Mouse (Mus musculus) hindbrain, embryonic 10.5 days (tissue): ENCODE results near the gene Ptgis. TPM values are rescaled to one million over a fixed set of nuclear protein-coding genes. Genes with fewer than 3 reads are reported as not detected.
A peak's percentile ranks its signal among the peaks of the same experiment; 100 is the strongest.

ENCODE experiments used
- DNase-seq: peaks from one replicate; pipeline ENCODE4 v3.0.0-alpha.2; 2017; ENCODE audit warnings: low spot score
- H3K27ac ChIP-seq: fragments of 300-500 bp; sonication (generic); 2 replicates; pipeline ENCODE4 v1.5.1; 2016; ENCODE audit warnings: mild to moderate bottlenecking, moderate library complexity
- H3K27me3 ChIP-seq: fragments of 300-500 bp; sonication (generic); 2 replicates; pipeline ENCODE4 v1.6.1; 2016; ENCODE audit warnings: mild to moderate bottlenecking; ENCODE audit not compliant: poor library complexity, insufficient read depth, severe bottlenecking
- H3K36me3 ChIP-seq: fragments of 300-500 bp; sonication (generic); 2 replicates; pipeline ENCODE4 v1.6.1; 2016; ENCODE audit warnings: mild to moderate bottlenecking, moderate library complexity
- H3K4me1 ChIP-seq: fragments of 300-500 bp; sonication (generic); replicated peaks from 2 replicates; pipeline ENCODE4 v1.6.1; 2016; ENCODE audit warnings: mild to moderate bottlenecking
- H3K4me3 ChIP-seq: fragments of 300-500 bp; sonication (generic); 2 replicates; pipeline ENCODE4 v1.5.1; 2016; ENCODE audit warnings: mild to moderate bottlenecking, moderate library complexity
- H3K9me3 ChIP-seq: fragments of 300-500 bp; sonication (generic); 2 replicates; pipeline ENCODE4 v1.6.1; 2016; ENCODE audit warnings: mild to moderate bottlenecking, moderate library complexity
- WGBS: fragments of 180-500 bp; shearing (Covaris S2); methylation state at CpG from one replicate; pipeline ENCODE4 v1.1.7; 2016; 5-methylcytosine and 5-hydroxymethylcytosine counted together
- polyA plus RNA-seq: library from polyadenylated mRNA; unstranded; fragments of >200 nt; fragmentation: Nextera tagmentation; extraction: Ambion mirVana; gene quantifications from 2 replicates; pipeline ENCODE4 v1.2.1, GENCODE M21; 2016

The Ptgis gene
- polyA plus RNA-seq, 1 experiment from 2014 or later, result 10.9 TPM

DNA sequence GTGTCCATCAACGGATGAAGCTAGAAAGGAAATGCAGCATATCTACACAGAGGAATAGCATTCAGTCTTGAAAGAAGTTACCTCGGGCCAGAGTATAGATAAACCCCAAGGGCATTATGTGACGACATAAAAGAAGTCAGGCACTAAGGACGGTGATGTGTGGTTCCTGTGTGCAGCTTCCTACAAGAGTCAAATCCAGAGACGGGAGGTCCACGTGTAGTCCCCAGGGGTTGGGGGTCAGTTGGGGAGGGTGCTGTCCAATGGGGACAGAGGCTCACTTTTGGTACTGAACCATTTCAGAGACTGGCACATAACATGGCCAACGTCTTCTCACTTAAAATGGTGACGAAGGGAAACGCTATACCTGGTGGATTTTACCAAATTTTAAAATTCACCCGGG lies 61.1 kb downstream of the Ptgis start:
- H3K36me3 ChIP-seq, result peaks cover 9% of the 10 kb centered on the region; the same call in 1 of the 2 replicates
- WGBS, result 87% methylated on average over 10 of the region's 10 CpGs
- no peak overlapping the region for H3K27ac ChIP-seq
- no peak overlapping the region for H3K4me3 ChIP-seq
- no peak for DNase-seq
- H3K27me3 ChIP-seq, result no peaks in the 10 kb centered on the region
- no peaks in the 10 kb centered on the region for H3K9me3 ChIP-seq
- H3K4me1 ChIP-seq, result peaks cover 5% of the 10 kb centered on the region; the same call in 1 of the 2 replicates

DNA sequence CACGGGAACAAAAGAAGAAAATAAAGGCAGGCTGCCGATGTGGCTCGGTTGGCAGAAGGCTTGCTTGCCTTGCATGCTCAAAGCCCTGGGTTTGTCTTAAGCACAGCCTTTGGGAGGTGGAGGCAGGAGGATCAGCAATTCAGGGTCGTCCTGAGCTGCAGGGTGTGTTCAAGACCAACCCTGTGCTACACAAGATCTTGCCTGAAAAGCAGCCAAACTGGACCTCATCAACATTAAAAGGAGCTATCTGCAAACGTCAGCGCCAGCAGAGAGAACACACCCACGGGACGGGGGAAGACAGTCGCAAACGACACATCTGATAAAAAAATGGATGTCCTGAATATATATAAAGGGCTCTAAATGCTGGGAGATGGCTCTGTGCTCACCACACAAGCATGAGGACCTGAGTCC lies 63.2 kb downstream of the Ptgis start:
- Histone ChIP-seq H3K4me1 (peaks cover 5% of the 10 kb centered on the region; the same call in 1 of the 2 replicates), H3K27ac (0 out of 2 replicates have a peak overlapping the region, but pooled peaks have one; percentile 8), H3K9me3 (0 out of 2 replicates have a peak, but pooled peaks cover 4% of the 10 kb centered on the region), H3K4me3 (no peak overlapping the region), H3K36me3 (no peaks in the 10 kb centered on the region), H3K27me3 (no peaks in the 10 kb centered on the region)
- no peak for DNase-seq
- 74% methylated on average over 10 of the region's 10 CpGs for WGBS

DNA sequence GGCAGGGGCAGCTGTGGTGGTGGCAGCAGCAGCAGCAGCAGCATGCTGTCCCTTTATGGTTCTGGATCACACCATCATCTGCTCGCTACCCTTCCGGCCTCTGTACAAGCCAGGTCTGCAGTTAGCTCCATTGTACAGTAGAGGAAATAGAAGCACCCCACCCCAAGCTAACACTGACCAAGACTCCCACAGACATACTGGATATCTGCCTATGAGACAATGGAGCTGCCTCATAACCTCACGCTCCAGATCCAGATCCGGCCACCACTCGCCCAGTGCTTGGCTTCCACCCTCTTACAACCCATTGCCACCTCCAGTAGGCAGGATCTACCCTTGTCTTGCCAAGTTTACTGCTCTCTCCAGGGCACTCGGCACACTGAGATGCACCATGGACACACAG lies 65.1 kb downstream of the Ptgis start:
- WGBS, result 91% methylated on average over 6 of the region's 6 CpGs
- peaks cover 5% of the 10 kb centered on the region; the same call in 1 of the 2 replicates for H3K4me1 ChIP-seq
- no peaks in the 10 kb centered on the region for H3K36me3 ChIP-seq
- H3K27ac ChIP-seq, result no peak overlapping the region
- H3K27me3 ChIP-seq, result no peaks in the 10 kb centered on the region
- H3K4me3 ChIP-seq, result no peak overlapping the region
- 0 out of 2 replicates have a peak, but pooled peaks cover 4% of the 10 kb centered on the region for H3K9me3 ChIP-seq
- DNase-seq, result no peak

DNA sequence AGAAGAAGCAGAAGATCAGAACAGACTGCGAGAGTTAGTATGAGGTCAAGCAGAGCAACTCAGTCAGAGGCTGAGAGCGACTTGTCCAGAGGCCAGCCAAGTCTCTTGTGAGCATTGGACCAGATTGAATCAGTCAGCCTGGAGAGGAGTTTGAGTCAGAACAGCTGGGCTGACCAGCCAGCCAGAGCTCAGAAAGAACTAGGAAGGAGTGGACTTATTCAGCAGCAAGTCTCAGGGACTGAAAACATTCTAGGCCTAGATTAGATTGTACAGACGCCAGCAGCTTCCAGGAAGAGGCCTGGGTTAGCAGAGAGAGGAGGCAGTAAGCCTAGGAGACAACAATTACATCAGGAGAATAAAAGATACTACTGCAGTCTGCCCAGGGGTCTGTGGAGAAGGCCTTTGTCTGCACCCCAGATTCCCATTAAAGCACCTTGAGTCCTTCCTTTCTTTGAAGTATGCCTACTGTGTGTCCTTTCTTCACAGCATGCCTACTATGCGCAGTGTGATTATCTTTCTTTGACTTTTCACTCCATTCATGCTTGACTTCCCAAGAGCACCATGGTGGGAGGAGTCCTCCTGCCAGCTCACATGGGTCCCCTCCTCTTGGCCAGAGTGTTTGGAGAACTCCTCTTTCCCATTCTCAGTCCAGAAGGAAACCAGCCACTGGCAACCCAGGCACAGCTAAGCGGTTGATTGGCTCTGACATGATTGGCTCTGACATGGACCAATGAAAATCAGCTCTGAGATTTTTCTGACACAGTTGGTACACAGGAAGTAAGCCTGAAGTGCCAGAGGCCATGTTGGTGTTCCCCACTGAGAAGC lies 67.1 kb downstream of the Ptgis start:
- 73% methylated on average over 5 of the region's 5 CpGs for WGBS
- H3K4me3 ChIP-seq, result no peak overlapping the region

DNA sequence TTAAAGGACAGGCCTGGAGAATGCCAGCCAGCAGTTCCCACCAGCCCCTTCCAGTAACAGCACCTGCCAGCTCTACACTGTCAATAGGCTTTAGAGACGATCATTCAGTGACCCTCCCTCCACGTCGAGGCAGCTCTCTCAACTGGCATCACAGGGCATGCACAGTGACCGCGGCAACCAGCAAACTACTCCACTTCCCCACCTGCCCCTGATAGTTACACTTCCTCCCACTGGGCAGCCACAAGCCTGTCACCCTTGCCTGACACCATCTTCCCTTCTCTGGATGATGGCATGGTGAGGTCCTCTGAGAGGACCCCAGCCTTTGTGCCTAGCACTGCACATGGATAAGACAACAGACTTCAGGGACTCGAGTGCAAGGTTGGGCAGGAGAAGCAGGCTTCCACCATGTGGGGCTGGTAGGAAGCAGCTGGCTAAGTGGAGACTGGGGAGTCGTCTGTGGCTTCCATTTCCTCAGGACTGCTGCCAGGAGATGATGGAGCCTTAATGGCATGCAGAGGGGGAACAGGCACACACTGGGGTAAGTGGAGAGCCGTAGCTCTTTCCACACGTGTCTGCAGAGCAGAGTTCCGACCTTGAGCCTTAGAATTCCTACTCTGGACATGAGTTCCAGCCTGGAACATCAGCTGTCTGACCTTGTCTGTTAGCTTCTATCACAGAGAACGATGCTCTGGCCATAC lies 72.7 kb downstream of the Ptgis start:
- DNase-seq, result no peak
- 78% methylated on average over 11 of the region's 11 CpGs for WGBS
- H3K4me1 ChIP-seq, result 0 out of 2 replicates have a peak, but pooled peaks cover 9% of the 10 kb centered on the region
- no peaks in the 10 kb centered on the region for H3K27me3 ChIP-seq
- no peak overlapping the region for H3K27ac ChIP-seq
- no peaks in the 10 kb centered on the region for H3K36me3 ChIP-seq
- no peak overlapping the region for H3K4me3 ChIP-seq
- no peaks in the 10 kb centered on the region for H3K9me3 ChIP-seq

More for the DNA sequence above, 67.1 kb downstream of the Ptgis start:
- Histone ChIP-seq H3K36me3 (no peaks in the 10 kb centered on the region), H3K4me1 (peaks cover 5% of the 10 kb centered on the region; the same call in 1 of the 2 replicates), H3K9me3 (0 out of 2 replicates have a peak, but pooled peaks cover 4% of the 10 kb centered on the region), H3K27me3 (no peaks in the 10 kb centered on the region), H3K27ac (no peak overlapping the region)
- DNase-seq, result no peak

DNA sequence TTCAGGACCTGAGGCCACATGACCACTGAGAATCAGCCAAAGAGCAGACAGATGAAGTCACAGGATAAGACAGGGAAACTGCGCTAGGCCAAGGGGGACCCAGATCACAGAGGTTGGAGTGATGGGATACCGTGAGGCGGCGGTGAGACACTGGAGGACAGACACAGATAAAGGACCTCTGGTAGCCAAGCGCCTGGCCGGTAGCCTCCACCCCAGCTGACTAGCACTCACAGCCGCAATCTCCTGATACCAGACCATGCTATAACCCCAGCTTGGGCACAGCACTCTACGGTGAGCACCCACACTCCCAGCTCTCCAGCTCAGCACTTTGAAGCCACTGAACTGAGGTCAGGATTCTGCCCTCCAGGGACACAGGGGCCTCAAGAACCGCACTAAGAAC lies 76.8 kb downstream of the Ptgis start:
- no peak overlapping the region for H3K4me3 ChIP-seq
- no peak overlapping the region for H3K27ac ChIP-seq
- H3K9me3 ChIP-seq, result peaks cover 4% of the 10 kb centered on the region; the same call in 1 of the 2 replicates
- no peak for DNase-seq
- 0 out of 2 replicates have a peak, but pooled peaks cover 9% of the 10 kb centered on the region for H3K4me1 ChIP-seq
- no peaks in the 10 kb centered on the region for H3K36me3 ChIP-seq
- WGBS, result 90% methylated on average over 9 of the region's 9 CpGs
- no peaks in the 10 kb centered on the region for H3K27me3 ChIP-seq

DNA sequence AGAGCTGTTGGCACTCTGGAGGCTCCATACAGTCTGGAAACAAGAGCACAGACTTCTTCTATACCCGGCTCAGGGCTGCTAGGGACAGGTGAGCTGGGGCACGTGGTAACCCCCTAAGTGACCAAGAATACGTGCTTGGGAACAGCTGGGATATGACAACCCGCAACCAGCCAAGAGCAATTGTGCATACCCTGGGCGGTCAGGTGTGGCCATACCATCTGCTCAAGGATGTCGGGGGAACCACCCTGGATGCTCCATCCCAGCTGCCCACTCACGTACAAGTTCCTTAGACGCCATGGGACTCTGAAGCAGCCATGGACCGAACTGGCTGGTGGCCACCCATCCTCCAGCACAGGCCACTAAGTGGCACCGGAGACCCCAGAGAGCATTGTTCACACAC lies 77.3 kb downstream of the Ptgis start:
- peaks cover 4% of the 10 kb centered on the region; the same call in 1 of the 2 replicates for H3K9me3 ChIP-seq
- H3K36me3 ChIP-seq, result no peaks in the 10 kb centered on the region
- H3K27ac ChIP-seq, result no peak overlapping the region
- no peaks in the 10 kb centered on the region for H3K27me3 ChIP-seq
- no peak overlapping the region for H3K4me3 ChIP-seq
- H3K4me1 ChIP-seq, result 0 out of 2 replicates have a peak, but pooled peaks cover 9% of the 10 kb centered on the region
- WGBS, result 93% methylated on average over 10 of the region's 10 CpGs
- no peak for DNase-seq

DNA sequence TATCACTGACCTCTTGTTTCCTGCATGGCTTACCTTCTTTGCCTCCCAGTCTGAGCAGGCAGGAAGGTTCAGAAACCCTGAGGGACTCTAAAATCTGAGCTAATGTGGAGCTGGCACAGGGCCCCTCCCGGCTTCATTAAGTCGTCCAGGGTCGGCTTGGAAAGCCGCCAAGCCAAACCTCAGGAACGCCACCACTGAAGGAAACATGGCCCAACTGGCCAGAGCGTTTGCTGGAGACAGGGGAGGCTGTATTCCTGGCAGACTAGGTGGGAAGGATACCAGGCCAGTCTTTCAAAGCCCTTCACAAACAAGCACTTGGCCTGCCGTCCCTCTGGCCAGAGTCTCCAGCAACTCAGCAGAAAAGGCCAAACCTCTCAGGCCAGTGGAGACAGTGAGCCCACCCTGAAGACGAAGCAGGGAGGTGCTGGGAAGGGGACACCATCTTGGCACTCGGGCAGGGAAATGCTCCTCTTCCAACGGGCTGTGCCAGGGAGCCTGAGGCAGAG lies 77.8 kb downstream of the Ptgis start:
- DNase-seq, result no peak
- H3K27me3 ChIP-seq, result no peaks in the 10 kb centered on the region
- WGBS, result 88% methylated on average over 10 of the region's 10 CpGs
- 0 out of 2 replicates have a peak, but pooled peaks cover 5% of the 10 kb centered on the region for H3K4me1 ChIP-seq
- H3K36me3 ChIP-seq, result no peaks in the 10 kb centered on the region
- no peak overlapping the region for H3K27ac ChIP-seq
- peaks cover 4% of the 10 kb centered on the region; the same call in 1 of the 2 replicates for H3K9me3 ChIP-seq
- H3K4me3 ChIP-seq, result no peak overlapping the region

DNA sequence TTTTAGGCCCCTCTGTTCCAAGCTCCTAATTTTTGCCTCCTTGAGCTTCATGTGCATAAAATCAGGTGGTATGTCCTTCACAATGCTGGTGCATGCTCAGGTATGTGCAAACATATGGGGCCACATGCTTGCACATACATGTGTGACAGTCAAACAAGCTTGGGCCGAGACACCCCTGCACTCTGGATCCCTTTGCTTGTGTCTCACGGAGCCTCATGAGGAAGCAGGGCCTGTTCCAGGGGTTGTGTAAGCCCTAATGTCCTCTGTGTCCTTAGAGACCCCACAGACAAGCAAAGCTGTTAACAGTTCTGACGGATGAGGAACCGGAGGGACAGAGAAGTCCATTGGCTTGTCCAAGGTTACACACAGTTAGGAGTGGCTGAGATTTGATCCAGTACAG lies 80.7 kb downstream of the Ptgis start:
- Histone ChIP-seq H3K36me3 (no peaks in the 10 kb centered on the region), H3K4me1 (peaks cover 22% of the 10 kb centered on the region), H3K27me3 (no peaks in the 10 kb centered on the region), H3K27ac (no peak overlapping the region), H3K4me3 (no peak overlapping the region), H3K9me3 (peaks cover 4% of the 10 kb centered on the region; the same call in 1 of the 2 replicates)
- 91% methylated on average over 4 of the region's 4 CpGs for WGBS
- no peak for DNase-seq

DNA sequence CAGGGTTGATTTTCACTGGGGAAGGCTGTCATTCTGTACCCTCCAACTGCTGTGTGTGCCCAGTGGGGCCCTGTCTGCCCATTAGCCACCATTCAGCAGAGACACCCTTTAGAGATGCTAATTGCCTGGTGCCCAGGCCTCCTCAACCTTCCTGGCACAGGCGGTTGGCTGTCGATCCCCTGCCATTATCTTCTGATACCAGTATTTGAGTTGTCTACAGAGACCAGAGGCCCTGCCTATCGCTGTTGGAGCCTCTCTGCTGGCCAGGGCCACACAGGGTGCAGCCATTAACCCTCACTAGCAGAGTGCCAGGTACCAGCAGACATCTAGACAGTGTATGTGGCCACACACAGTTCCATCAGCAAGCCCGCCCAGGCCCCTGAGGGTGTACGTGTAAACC lies 81.6 kb downstream of the Ptgis start:
- no peaks in the 10 kb centered on the region for H3K27me3 ChIP-seq
- H3K36me3 ChIP-seq, result no peaks in the 10 kb centered on the region
- DNase-seq, result no peak
- peaks cover 22% of the 10 kb centered on the region for H3K4me1 ChIP-seq
- H3K9me3 ChIP-seq, result peaks cover 4% of the 10 kb centered on the region; the same call in 1 of the 2 replicates
- 84% methylated on average over 5 of the region's 5 CpGs for WGBS
- no peak overlapping the region for H3K4me3 ChIP-seq
- H3K27ac ChIP-seq, result no peak overlapping the region

DNA sequence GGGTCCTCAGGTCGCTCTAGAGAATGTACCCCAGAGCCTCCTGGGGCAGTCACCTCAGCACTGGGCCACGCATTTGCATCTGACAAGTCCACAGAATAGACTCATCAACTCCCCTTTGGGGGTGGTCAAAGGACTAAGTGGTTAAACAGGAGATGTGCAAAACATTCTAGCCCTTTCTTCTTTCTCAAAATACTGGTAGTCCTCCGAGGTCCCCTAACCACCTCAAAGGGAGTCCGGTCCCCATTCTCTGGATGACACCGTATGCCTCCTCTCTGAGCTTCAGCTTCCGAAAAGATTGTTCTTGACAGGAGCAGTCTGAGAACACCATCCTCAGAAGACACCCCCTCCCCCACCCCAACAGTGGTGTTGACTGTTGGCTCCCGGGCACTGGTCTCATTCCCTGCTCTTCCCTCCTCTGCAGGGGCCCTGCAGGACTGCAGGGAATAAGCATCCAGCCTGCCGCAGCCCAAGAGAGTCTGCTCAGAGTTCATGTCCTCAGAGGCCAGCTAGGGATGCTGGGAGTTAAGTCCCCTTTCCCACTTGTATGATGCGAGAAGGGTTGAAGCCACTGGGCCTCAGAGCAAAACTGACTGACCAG lies 84.2 kb downstream of the Ptgis start:
- Histone ChIP-seq H3K36me3 (no peaks in the 10 kb centered on the region), H3K27ac (no peak overlapping the region), H3K4me1 (peaks cover 17% of the 10 kb centered on the region), H3K27me3 (no peaks in the 10 kb centered on the region), H3K4me3 (no peak overlapping the region), H3K9me3 (peaks cover 5% of the 10 kb centered on the region; the same call in 1 of the 2 replicates)
- WGBS, result 28% methylated on average over 9 of the region's 9 CpGs
- DNase-seq, result no peak

DNA sequence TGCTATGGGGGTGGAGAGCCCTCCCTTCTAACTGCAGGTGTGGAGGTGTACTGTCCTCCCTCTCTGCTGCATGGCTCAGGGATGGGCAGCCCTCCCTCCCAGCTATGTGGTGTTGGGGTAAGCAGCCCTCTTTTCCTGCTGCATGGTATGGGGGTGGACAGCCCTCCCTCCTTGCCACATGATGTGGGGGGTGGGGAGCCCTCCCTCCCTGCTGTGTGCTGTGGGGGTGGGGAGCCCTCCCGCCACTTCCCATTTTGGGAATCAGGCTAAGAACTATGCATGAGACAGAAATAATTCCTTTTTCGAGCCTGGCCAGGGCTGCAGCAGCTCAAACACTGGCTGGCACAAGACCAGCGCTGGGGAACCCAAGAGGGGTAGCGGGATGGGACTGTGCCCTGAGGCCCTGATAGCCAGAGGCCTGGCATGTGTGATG lies 84.8 kb downstream of the Ptgis start:
- DNase-seq, result no peak
- no peak overlapping the region for H3K27ac ChIP-seq
- H3K36me3 ChIP-seq, result no peaks in the 10 kb centered on the region
- H3K4me1 ChIP-seq, result peaks cover 17% of the 10 kb centered on the region
- H3K4me3 ChIP-seq, result no peak overlapping the region
- H3K27me3 ChIP-seq, result no peaks in the 10 kb centered on the region
- WGBS, result 59% methylated on average over 4 of the region's 4 CpGs
- H3K9me3 ChIP-seq, result 0 out of 2 replicates have a peak, but pooled peaks cover 7% of the 10 kb centered on the region
